Mouse (Mus musculus): ENCODE results near the gene Aspscr1. TPM values are rescaled to one million over a fixed set of nuclear protein-coding genes. Genes with fewer than 3 reads are reported as not detected.

The Aspscr1 gene
- polyA plus RNA-seq, 1 experiment, result 183 TPM

DNA sequence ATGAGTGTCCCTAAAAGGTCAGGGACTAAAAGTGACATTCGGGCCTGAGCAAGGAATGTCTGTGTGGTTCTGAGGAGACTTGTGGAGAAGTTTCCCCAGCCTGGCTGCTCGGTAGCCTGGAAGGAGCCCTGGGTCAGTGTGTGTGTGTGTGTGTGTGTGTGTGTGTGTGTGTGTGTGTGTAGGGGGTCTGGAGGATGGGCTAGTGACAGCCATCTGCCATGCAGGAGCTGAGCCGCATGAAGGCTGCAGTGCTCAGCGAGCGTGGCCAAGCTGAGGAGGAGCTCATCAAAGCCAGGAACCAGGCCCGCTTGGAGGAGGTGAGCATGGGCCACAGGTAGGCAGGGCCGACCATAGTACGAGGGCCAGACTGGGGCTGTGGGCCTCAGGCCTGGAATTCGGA lies 46.5 kb downstream of the Aspscr1 start:
- peaks cover 26% of the 10 kb centered on the region for H3K4me1 ChIP-seq (replicated peaks; ENCODE audit: control insufficient read depth, insufficient read depth, low read length)
- no peak overlapping the region for H3K4me3 ChIP-seq (ENCODE audit: control insufficient read depth, insufficient read depth, low read length)
- no peak for DNase-seq
- H3K36me3 ChIP-seq (ENCODE audit: control insufficient read depth, insufficient read depth, low read length), result no peaks in the 10 kb centered on the region
- no peak overlapping the region for H3K27ac ChIP-seq (ENCODE audit: control insufficient read depth, insufficient read depth, low read length)
- 98% methylated on average over 9 of the region's 9 CpGs for WGBS
- no peaks in the 10 kb centered on the region; the same call in 1 of the 2 replicates for H3K27me3 ChIP-seq (ENCODE audit: control insufficient read depth, insufficient read depth, low read length)
- no peak for TF ChIP-seq CTCF (IDR thresholded peaks at IDR 0.05; ENCODE audit: borderline replicate concordance, control insufficient read depth, extremely low read depth, insufficient read depth, low read length, poor library complexity)
- TF ChIP-seq POLR2A (IDR thresholded peaks at IDR 0.05; ENCODE audit: control insufficient read depth, extremely low read depth, insufficient read depth, low read length, poor library complexity), result no peak

DNA sequence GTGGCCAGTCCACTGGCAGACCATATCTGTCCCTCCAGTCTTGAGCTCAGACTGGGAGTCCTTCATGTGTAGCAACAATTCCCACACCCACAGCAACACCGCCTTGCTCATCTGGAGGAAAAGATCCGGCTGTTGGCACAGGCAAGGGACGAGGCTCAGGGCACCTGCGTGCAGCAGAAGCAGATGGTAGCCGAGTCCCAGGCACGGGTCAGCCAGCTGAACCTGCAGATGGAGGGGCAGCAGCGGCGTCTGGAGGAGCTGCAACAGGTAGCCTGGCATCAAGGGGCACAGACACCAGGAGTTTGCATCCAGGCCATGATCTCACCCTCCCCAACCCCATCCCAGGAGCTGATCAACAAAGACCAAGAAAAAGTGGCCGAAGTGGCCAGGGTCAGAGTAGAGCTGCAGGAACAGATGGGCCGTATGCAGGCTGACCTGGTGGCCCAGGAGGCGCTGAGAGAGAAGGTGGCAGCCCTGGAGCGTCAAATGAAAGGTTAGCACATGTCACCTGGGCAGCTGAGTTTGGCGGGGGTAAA lies 47.1 kb downstream of the Aspscr1 start:
- Histone ChIP-seq H3K4me1 (replicated peaks; ENCODE audit: control insufficient read depth, insufficient read depth, low read length) (peaks cover 20% of the 10 kb centered on the region), H3K27me3 (ENCODE audit: control insufficient read depth, insufficient read depth, low read length) (no peaks in the 10 kb centered on the region; the same call in 1 of the 2 replicates), H3K4me3 (ENCODE audit: control insufficient read depth, insufficient read depth, low read length) (no peak overlapping the region), H3K36me3 (ENCODE audit: control insufficient read depth, insufficient read depth, low read length) (no peaks in the 10 kb centered on the region), H3K27ac (ENCODE audit: control insufficient read depth, insufficient read depth, low read length) (no peak overlapping the region)
- 97% methylated on average over 13 of the region's 13 CpGs for WGBS
- TF ChIP-seq POLR2A (IDR thresholded peaks at IDR 0.05; ENCODE audit: control insufficient read depth, extremely low read depth, insufficient read depth, low read length, poor library complexity) (no peak), CTCF (IDR thresholded peaks at IDR 0.05; ENCODE audit: borderline replicate concordance, control insufficient read depth, extremely low read depth, insufficient read depth, low read length, poor library complexity) (no peak)
- DNase-seq, result no peak

DNA sequence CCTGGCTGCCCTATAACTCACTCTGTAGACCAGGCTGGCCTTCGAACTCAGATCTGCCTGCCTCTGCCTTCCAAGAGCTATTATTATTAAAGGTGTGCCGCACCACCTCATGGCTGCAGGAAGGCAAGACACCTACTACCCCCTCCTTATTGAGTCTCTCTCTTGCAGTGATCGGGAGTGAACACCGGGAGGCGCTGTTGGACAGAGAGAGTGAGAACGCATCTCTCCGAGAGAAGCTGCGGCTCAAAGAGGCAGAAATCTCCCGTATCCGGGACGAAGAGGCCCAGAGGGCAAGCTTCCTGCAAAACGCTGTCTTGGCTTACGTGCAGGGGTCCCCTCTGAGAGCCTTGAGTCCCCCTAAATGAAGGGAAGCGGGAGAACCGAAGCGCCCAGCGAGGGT lies 47.7 kb downstream of the Aspscr1 start:
- DNase-seq, result peak; percentile 92
- H3K36me3 ChIP-seq (ENCODE audit: control insufficient read depth, insufficient read depth, low read length), result no peaks in the 10 kb centered on the region
- no peaks in the 10 kb centered on the region; the same call in 1 of the 2 replicates for H3K27me3 ChIP-seq (ENCODE audit: control insufficient read depth, insufficient read depth, low read length)
- H3K4me3 ChIP-seq (ENCODE audit: control insufficient read depth, insufficient read depth, low read length), result no peak overlapping the region
- TF ChIP-seq POLR2A (IDR thresholded peaks at IDR 0.05; ENCODE audit: control insufficient read depth, extremely low read depth, insufficient read depth, low read length, poor library complexity) (no peak), CTCF (IDR thresholded peaks at IDR 0.05; ENCODE audit: borderline replicate concordance, control insufficient read depth, extremely low read depth, insufficient read depth, low read length, poor library complexity) (peak; percentile 81; the same call in 1 of the 2 replicates)
- WGBS, result 16% methylated on average over 17 of the region's 17 CpGs
- peaks cover 18% of the 10 kb centered on the region for H3K4me1 ChIP-seq (replicated peaks; ENCODE audit: control insufficient read depth, insufficient read depth, low read length)
- no peak overlapping the region for H3K27ac ChIP-seq (ENCODE audit: control insufficient read depth, insufficient read depth, low read length)

DNA sequence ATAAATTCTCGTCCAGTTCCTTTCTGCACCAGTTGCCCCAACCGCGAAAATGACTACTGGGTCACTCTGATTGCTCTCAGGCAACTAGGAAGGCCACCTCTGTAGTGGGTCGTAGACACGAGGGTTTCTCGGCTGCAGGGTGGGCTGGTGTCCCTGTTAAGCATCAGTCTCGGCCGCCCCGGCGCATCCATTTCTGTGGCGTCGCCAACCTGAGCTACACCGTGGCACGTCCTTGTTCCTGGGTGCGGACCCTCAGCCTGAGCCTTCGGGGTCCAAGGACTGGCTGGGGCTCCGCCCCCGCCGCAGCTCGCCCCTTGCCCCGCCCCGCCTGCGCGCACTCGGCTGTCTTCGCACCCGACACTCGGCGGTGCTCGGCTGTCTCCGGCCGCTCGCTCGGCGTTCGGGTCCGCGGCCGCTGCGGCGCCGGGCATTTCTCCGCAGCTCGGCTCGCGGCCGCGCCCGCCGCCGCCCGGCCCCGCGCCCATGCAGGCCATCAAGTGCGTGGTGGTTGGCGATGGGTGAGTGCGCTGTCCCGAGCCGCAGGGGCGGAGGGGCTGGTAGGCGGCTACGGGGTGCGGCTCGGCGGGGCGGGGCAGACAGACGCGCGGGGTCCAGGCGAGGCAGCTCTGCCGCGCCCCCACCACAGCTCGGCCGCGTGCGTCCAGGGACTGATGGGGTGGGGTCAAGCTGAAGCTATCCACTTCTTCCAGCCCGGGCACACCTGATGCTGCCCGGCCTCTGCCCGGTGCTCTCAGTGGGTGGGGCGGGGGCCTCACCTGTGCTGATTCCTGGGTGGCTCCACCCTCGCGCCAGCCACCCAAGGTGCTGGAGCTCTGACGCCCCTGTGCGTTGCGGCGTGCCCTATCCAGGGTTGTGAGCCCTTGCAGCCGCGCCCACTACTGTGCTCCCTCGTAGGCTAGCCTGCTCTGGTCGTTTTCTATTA lies 48.6 kb downstream of the Aspscr1 start, which contains the start of gene Rac3:
Gene Rac3 (plus strand): TSS at position 347 of the 943 bp plus-strand sequence.
- 3% methylated on average over 85 of the region's 90 CpGs for WGBS
- H3K27ac ChIP-seq (ENCODE audit: control insufficient read depth, insufficient read depth, low read length), result no peak within 1 kb of the TSS
- H3K36me3 ChIP-seq (ENCODE audit: control insufficient read depth, insufficient read depth, low read length), result no peaks in the 10 kb centered on the region
- peaks cover 18% of the 10 kb centered on the region for H3K4me1 ChIP-seq (replicated peaks; ENCODE audit: control insufficient read depth, insufficient read depth, low read length)
- H3K27me3 ChIP-seq (ENCODE audit: control insufficient read depth, insufficient read depth, low read length), result no peaks in the 10 kb centered on the region; the same call in 1 of the 2 replicates
- DNase-seq, result peak; percentile 64
- TF ChIP-seq POLR2A (IDR thresholded peaks at IDR 0.05; ENCODE audit: control insufficient read depth, extremely low read depth, insufficient read depth, low read length, poor library complexity) (no peak), CTCF (IDR thresholded peaks at IDR 0.05; ENCODE audit: borderline replicate concordance, control insufficient read depth, extremely low read depth, insufficient read depth, low read length, poor library complexity) (no peak)
- peak within 1 kb of the TSS; percentile 42 for H3K4me3 ChIP-seq (ENCODE audit: control insufficient read depth, insufficient read depth, low read length)

DNA sequence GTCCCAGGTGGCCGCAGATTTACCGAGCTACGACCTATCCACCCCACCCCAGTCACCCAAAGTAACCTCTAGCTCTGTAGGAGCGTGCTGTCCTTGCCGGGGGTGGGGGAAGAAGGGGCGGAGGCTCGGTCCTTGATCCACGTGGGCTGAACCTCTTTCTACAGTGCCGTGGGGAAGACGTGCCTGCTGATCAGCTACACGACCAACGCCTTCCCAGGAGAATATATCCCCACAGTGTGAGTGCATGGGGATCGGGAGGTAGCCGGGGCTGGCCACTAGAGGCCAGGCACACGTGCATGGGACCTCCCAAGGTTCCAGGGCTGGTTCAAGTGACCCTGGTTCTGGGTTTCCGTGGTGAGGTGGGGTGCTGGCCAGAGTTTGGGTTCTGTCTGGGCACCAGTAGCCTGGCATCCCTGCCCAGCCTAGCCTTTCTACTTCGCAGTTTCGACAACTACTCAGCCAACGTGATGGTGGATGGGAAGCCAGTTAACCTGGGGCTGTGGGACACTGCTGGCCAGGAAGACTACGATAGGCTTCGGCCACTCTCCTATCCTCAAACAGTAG lies 49.4 kb downstream of the Aspscr1 start:
- no peak for DNase-seq
- Histone ChIP-seq H3K4me1 (replicated peaks; ENCODE audit: control insufficient read depth, insufficient read depth, low read length) (peaks cover 23% of the 10 kb centered on the region), H3K36me3 (ENCODE audit: control insufficient read depth, insufficient read depth, low read length) (no peaks in the 10 kb centered on the region), H3K27me3 (ENCODE audit: control insufficient read depth, insufficient read depth, low read length) (no peaks in the 10 kb centered on the region; the same call in 1 of the 2 replicates), H3K4me3 (ENCODE audit: control insufficient read depth, insufficient read depth, low read length) (peak overlapping the region; percentile 42), H3K27ac (ENCODE audit: control insufficient read depth, insufficient read depth, low read length) (no peak overlapping the region)
- TF ChIP-seq POLR2A (IDR thresholded peaks at IDR 0.05; ENCODE audit: control insufficient read depth, extremely low read depth, insufficient read depth, low read length, poor library complexity) (no peak), CTCF (IDR thresholded peaks at IDR 0.05; ENCODE audit: borderline replicate concordance, control insufficient read depth, extremely low read depth, insufficient read depth, low read length, poor library complexity) (no peak)
- 22% methylated on average over 21 of the region's 21 CpGs for whole genome bisulfite sequencing

DNA sequence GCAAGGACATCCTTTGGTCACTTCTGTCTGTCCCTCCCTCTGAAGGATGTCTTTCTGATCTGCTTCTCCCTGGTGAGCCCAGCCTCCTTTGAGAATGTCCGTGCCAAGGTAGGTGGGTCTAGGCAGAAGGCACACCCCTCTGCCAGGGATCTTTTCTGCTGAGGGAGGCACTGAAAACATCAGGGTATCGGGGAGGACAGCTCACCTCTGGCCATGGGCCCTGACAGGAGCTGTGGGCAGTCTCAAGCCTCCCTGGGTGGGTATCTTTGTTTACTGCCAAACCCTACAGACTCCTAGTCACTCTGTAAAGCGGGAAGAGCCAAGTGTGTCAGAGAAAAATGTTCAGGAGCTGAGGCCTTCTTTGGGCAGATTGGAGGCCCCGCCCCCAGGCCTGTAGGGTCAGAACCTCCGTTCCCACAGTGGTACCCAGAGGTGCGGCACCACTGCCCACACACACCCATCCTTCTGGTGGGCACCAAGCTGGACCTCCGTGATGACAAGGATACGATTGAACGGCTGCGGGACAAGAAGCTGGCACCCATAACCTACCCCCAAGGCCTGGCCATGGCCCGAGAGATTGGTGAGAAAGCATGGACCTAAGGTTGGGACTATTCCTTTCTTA lies 50.1 kb downstream of the Aspscr1 start:
- no peak for TF ChIP-seq CTCF (IDR thresholded peaks at IDR 0.05; ENCODE audit: borderline replicate concordance, control insufficient read depth, extremely low read depth, insufficient read depth, low read length, poor library complexity)
- Histone ChIP-seq H3K4me1 (replicated peaks; ENCODE audit: control insufficient read depth, insufficient read depth, low read length) (peaks cover 23% of the 10 kb centered on the region), H3K27me3 (ENCODE audit: control insufficient read depth, insufficient read depth, low read length) (no peaks in the 10 kb centered on the region; the same call in 1 of the 2 replicates), H3K4me3 (ENCODE audit: control insufficient read depth, insufficient read depth, low read length) (no peak overlapping the region), H3K27ac (ENCODE audit: control insufficient read depth, insufficient read depth, low read length) (no peak overlapping the region), H3K36me3 (ENCODE audit: control insufficient read depth, insufficient read depth, low read length) (no peaks in the 10 kb centered on the region)
- 96% methylated on average over 11 of the region's 11 CpGs for WGBS
- DNase-seq, result no peak

Data from thymus, adult 2 months (tissue).